Mouse (Mus musculus): ENCODE measurements around the gene Ttll13.

Ttll13 gene
- long read RNA-seq, experiment 1, partial matches to known transcripts, result 0 of 1 reads
- long read RNA-seq, experiment 1, other reads (novel, unspliced or antisense), result 1 of 1 reads
- long read RNA-seq, experiment 2, partial matches to known transcripts, result 0 of 1 reads
- long read RNA-seq, experiment 2, other reads (novel, unspliced or antisense), result 1 of 1 reads

DNA sequence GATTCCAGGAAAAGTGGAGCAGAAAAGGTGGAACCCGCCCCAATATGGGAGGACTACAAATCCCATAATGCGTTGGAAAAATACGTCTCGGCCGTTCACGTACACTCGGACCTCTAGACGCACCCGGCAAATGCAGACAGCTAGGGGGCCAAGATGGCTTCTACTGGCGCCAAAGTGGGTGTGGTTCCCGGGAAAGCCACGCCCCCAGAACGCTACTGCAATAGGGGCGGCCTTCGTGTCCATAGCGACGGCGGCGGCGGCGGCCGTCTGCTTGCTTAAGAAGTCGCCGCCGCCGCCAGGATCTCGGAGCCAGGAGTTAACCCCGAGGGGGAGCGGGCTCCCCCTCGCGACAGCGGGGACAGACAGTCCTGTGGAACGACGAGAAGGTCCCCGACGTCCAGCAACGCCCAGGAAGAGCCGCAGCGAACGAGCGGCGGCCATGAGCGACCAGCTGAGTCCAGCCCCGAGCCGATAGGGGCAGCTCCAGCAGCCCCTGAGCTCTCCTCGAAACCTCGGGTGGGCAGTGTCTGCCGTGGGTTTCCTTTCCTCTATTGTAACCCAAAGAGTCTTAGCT lies at the start of gene Ttll13:
TSS of gene Ttll13 (plus strand) at position 229 of the 574 bp plus-strand sequence.
- intact Hi-C loops (cut with DNase I), result no loop called here

DNA sequence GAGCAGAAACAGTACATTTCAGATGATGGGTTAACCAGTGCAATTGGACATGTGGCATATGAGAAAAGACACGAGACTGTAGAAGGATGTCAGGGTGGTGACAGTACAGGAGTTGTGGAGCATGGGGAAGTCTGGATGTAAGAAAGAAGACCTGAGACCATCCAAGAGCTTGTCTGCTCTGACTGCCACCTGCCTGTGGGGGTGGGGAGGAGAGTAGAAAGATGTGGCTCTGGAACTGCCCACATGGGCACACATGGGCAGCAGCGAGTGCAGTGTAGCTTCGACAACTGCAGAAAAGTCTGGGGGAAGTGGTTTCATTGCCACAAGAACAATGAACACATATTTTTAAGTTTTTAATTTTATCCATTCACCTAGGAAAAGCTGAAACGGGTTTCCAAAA lies 48.8 kb upstream of the Ttll13 start:
- intact Hi-C loops (cut with DNase I), result no loop called here

DNA sequence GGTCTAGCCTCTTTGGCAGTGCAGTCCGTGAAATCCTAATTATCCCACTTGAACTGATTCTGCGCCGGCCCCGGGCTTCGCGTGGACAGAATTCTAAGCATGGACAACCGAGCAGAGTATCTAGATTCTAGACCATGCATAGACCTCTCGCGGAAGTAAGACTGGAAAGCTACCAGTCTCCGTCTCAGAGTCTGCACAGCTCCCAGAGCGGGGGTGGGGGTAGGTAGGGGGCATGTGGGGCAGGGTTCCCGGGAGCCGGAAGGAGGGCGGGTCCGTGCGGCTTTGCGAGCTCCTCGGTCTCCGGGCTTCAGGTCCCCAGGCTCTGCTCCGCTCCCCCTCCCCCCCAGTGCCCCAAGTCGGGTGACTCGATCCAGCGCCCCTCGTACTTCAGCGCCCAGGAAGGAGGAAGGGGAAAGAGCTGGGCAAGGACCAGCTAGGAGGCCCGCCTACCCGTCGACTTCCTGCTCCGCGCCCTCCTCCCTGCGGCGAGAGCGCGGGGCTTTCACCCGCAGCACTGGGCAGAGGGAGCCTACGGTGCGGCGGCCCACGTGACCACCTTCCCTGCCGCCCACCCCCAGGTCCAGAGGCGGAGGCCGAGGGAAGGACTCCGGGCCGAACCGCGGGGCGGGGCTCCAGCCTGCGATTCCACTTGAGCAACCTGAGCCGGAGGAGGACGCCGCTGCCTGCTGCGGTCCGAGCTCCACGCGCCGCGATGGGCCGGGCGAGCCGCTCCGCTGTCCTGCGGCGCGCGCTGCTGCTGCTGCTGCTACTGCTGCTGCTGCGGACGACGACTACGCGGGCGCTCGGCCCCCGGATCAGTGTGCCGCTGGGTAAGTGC lies 48.0 kb upstream of the Ttll13 start:
- intact Hi-C loops (cut with DNase I), result no loop called here

DNA sequence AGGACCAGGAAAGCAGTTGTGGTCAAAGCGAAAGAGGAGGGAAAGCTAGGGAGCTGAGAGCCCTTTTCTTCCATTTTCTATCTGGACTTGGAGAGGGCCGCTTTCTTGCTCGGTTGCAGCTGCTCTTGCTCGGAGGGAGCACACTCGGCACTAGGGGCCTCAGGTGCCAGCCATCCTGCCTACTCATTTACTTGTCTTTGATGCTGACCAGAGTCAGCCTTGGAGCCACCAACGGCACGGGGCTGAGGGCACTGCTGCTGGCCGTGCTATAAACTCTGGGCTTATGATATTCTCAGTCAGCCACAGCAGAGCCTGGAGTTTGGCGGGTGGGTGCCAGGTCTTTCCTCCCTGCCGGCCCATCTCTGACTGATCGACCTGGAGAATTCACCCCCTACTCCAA lies 47.3 kb upstream of the Ttll13 start:
- intact Hi-C loops (cut with DNase I), result no loop called here

DNA sequence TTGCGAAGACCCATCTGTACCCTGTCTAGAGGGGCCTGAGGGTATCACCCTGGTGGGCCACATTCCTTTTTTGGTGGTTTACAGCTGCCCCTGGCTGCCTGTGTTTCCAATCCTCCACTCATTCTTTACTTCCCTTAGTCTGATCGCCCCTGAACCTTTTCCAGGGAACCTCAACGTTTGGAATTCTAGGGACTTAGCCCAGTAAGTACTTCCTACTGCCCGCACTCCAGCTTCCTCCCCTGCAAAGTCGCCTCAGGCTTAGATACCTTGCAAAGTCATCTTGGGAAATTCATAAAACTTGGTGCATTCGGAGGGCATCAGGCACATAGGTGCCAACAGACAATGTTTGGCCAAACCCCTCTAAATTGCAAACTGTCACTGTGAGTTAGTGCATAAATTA lies 46.9 kb upstream of the Ttll13 start:
- intact Hi-C loops (cut with DNase I), result no loop called here

DNA sequence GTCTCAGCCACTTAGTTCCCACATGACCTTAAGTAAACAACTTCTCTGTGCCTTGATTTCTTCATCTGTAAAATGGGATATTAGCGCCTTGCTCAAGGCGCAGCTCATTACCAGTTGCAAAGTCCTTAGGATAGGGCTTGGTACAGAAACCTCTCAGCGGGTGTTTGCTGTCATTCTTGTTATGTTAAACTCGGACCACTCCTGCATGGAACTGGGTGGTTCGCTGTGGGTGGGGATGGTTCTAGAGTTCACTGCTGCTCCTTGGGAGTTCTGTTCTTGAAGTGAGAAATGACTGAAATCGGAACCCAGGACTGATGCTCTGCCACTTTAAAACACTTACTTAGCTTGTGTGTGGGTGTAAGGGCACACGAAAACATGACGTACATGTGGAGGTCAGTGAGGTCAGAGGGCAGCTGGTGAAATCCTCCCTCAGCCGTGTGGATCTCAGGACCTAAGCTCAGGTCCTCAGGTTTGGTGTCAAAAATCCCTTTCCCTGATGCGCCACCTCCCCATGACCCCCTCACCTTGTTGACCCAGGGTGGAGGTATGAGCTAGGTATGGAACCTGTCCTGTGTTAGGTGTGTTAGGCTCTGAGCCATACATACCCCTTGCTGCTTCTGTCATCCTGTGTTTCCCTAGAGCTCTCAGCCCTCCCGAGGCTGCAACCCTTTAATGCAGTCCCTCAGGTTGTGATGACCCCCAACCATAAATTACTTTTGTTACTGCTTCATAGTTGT lies 46.2 kb upstream of the Ttll13 start:
- intact Hi-C loops (cut with DNase I), result loop anchor here (2.0 kb wide), 1 partner anchor 13 kb away; the partner anchor contains the start of gene Sema4b

DNA sequence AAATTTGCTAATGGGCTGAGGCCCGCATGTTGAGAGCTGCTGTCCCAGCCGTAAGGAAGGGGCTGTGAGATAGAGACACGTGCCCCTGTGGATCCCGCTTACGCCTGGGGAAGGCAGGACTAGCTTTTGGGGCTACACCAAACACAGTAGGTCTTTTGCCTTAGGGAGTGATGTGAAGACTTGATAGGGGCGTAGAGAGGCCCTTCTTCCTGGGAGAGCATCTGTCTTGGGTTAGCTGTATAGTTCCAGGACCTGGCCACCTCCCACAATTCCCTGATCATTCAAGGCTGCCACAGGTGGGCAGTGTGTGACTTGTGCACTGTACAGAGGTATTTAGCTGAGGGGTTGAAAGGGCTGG lies 45.6 kb upstream of the Ttll13 start:
- intact Hi-C loops (cut with DNase I), result loop anchor here (2.0 kb wide), 1 partner anchor 14 kb away; the partner anchor contains the start of gene Sema4b

DNA sequence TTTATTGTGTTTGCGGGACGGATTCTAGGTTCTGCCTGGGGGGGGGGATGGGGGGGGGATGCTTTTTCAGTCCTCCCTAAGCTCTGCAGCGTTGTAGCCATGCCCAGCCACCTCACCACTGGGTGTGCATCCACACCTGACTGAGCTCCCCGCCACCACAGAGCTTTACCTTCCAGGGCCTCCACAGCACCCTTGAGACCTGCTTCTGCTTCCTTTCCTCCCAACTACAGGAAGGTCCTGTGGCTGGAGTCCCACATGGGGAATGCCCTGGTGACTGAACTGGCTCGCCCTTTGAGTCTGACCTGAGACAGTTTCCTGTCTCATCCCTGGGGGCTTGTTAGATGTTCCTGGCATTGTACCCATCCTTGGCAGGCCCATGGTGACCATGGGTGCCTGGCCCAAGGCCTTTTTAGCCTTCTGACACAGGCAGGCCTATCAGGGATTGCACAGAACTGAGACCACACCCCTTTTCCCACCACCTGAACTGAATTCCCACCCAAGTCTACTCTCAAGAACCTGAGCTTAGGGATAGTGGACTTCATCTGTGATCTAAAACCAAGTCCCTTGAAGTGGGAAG lies 45.1 kb upstream of the Ttll13 start:
- intact Hi-C loops (cut with DNase I), result loop anchor here (2.0 kb wide), 1 partner anchor 14 kb away; the partner anchor contains the start of gene Sema4b

DNA sequence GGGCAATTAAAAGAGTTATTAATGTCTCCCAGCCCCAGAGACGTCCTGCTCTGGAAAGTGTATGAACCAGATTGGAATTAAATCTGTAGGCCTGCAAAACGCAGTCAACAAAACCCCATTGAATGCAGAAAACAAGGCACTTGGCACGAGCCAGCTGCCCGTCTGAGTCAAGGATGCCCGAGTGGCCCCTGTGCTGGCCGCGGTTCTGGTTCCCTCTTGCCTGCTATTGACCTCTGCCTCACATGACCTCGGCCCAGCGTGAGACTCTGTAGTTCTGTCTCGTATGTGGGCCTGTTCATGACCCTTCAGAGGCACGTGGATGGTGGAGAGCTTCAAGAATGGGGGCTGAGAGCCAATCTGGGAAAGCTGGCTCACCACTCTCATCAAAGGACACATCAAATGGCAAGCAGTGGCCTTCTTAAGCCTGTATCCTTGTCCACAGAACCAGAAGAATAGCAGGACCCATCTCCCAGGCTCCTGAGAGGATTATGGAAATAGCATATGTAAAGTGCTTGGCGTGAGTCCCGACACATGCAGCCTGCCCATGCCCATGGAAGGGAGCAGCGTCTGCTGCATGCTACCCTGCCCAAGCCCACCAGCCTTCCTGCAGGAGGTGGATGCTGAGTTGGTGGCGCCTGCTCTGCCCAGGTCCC lies 44.2 kb upstream of the Ttll13 start:
- intact Hi-C loops (cut with DNase I), result loop anchor here (2.0 kb wide), 1 partner anchor 15 kb away; the partner anchor contains the start of gene Sema4b

DNA sequence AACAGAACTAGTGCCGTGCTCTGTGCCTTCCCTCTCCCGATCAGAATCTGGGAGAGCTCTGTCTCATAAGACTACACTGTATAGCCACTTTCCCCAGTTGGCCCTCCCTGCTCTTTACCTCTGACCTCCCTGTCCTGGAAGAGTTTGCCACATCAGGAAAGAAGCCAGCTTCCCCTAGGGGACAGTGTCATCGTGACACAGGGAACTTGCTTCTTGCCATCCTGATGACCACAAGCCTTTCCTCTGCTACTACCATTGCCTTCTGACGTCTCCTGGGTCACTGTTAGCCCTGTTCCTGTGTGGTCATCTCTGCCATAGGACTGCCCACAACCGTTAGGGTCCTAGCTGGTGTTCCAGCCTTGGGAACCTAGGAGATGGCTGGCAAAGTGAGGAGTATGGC lies 43.2 kb upstream of the Ttll13 start:
- intact Hi-C loops (cut with DNase I), result no loop called here

DNA sequence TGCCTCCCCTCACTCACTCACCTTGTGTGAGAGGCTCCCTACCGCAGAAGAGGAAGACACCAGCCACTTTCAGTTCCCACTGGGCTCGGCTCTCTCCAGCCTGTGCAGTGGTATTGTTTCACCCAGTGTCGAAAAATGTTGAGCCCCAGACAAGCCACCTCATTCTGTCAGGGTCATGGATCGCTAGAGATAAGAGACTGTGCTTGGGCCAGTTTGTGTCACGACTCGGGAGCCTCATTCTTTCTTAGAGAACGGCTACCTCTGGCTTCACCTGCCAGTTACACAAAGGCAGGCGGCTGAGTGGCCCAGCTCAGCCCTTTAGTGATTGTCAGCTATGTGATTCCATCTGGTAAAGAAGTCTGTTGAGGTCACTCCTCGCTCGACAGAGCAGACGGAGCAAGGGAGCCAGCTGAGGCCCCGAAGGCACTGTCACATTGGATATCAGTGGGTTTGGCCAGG lies 42.5 kb upstream of the Ttll13 start:
- intact Hi-C loops (cut with DNase I), result no loop called here

DNA sequence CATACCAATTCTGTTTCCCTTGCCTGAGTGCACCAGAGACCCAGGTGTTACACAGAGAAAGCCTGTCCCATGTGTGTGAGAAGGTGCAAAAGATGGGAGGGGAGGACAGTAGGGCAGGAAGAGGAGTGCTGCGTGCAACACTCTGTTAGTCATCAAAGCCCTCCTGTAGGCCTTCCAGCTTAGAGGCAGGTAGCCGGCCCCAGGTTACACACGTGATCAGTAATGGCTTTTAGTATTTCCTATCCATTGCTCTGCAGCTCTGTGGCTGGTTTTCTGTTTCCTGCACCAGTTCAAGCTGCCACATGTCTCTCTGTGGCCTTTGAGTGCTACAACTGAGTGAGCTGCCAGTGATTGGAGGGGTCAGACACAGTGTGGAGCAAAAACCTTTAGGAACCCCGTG lies 41.8 kb upstream of the Ttll13 start:
- intact Hi-C loops (cut with DNase I), result no loop called here

DNA sequence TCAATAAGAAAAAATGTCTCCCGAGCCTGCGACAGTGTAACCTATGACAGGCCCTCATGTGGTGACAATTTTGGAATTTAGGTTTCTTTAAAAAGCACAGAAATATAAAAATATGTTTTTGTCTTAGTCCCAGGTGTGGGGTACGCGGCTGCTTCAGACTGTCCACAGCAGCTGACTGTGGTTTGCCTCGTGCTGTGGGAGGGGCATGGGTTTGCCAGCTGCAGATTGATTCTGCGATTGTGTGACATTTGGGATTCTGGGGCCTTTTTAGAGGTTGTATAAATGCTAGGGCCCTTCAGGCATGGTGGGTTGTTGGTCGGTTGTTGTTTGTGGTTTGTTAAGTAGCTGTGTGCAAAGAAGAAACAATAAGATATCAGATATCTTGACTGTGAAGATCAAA lies 41.2 kb upstream of the Ttll13 start:
- intact Hi-C loops (cut with DNase I), result no loop called here

DNA sequence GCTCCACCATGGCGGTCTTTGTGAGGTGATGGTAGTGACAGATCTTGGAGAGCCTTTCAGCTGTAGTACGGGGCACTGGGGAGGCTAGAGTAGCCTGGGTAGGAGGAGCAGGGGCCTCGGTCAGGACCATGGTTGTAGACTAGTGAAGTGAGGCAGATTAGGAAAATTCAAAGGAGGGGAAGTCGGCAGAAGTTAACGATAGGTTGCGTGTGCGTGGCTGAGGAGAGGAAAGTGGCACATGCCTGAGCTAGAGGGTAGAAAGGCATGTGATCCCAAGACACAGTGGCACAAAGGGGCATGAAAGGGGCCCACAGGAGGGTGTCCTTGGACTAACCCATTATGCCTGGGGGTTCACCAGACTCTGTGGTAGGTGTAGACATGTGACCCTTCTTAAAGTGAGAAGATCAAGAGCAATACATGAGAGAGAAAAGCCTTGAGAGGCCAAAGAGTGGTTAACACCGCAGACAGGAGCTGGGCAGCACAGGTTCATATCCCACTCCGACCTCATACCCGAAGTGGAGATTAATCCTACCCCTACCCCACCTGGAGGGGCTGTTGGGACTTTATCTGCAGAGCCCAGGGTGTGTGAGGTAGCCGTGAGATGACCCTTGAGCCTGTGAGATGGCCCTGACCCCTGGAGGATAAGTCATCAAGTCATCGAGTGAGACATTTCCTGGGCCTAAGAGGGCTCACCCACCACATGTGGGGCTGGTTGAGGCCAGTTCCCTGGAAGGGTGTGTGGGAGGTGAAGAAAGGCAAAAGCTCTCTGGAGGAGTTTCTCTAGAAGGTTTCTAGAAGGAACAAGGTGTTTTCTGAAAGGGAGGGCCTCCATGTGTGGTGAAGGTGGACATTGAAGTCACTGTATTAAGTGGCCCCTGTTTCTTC lies 40.2 kb upstream of the Ttll13 start:
- intact Hi-C loops (cut with DNase I), result no loop called here

DNA sequence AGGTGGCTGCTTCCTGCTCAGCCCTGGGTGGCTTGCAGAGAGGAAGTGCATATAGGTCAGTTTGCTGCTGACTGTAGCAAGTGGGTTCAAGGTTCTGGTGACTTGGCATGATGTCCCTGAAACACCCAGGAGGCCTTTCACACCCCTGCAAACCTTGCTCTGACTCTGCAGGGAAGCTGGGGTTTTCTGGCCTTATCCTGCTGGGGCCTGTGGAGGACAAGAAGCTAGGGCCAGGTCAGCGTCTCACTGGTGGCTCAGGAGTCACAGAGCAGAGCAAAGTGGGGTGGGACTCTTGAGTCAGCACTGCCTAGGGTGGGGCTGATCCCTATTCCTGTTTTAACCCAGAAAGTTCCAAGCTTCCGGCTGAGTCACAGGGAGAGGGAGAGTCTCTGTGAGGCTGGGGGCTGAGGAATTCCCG lies 38.9 kb upstream of the Ttll13 start:
- intact Hi-C loops (cut with DNase I), result no loop called here

DNA sequence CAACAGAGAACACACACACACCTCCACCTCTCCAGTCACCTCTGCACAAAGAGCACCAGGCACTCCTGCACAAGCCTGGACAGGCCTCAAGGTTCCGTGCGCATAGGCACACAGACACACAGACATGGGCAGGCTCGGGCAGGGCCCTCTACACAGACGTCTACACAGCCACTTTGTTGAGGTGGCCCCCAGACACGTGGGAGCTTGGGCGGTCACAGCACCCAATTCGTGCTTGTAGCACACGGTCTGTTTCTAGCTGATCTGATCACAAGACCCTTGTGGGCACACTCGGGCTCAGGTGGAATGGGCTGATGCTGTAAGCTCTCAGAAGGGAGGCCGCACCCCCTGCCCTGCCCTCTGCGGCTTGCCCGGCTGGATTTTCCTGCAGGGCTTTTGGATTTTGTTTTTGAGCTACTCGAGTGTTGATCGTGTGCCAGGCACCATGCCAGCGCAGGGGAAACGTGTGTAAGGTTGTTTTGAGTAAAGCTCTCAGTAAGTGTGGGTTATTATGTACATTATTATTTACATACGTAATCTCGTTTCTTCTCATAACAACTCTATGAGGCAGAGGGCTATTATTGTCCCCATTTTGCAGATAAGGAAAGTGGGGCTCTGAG lies 38.0 kb upstream of the Ttll13 start:
- intact Hi-C loops (cut with DNase I), result no loop called here

DNA sequence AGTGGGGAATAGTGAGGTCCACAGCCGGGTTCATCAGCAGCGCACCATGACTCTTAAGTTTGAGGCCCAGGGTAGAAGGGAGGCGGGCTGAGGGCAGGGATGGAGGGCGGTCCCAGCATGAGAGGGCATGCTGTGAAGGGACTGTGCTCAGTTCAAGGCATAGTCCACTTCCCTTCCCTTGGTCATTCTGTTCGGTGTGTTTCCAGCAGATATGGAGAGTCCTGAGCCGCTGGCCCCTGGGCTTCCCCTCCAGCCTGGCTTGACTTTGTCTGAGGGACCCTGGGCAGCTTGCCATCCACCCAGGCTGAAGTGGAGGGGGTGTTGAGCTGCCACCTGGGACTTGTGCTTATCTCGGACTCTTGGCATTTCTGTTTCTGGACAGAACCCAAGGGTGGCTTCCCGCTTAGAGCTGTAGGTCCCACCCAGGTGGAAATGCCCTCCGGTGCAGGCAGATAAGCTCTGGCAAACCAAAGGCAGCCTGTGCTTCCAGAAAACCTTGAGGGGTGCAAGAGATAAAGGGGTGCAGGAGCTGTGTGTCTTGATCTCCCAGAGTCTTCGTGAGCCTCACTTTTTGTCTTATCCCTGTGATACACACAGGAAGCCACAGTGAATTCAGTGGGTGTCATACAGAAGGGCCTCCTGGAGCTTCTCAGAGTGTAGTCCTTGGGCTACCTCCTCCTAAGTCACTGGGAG lies 37.3 kb upstream of the Ttll13 start:
- intact Hi-C loops (cut with DNase I), result no loop called here

DNA sequence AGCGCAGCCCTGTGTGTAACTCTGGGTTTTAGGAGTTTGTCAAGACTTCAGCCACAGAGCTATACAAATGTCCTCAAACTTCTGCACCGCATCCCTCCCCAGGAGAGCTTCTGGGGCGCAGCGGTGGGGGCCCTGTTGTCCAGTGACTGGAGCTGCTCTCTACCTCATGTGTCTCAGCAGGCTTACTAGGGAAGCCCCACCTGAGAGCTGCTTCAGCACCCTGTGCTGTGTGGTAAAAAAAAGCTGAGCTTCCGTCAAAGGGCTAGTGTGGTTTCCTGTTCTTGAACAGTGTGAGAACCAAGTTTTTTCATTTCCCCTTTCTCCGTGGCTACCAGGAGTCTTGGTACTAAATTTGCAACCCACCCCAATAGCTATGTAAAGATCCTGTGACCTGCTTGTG lies 36.5 kb upstream of the Ttll13 start:
- intact Hi-C loops (cut with DNase I), result no loop called here

DNA sequence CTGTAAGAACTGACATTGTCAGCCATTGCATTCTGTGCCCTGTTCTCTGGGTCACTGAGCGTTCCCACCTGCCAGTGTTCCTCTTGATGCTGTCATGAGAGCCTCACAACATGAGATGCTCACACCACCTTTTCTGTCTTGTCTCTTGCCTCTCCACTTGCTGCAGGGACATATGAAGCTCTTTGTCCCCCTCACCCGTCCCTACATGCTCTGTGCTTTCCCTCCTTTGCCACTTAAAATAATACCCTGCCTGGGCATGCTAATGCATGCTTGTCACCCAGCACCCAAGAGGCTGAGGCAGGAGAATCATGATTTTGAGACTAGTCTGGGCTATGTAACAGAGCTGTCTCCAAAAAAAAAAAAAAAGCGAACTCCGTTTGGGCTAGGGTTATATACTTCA lies 35.2 kb upstream of the Ttll13 start:
- intact Hi-C loops (cut with DNase I), result no loop called here

All from adrenal gland (tissue).